Mouse (Mus musculus) c-Kit-positive CD71-positive TER-119-negative erythroid progenitor cells, embryonic 14.5 days (primary cell): ENCODE results near the gene Olfr1191-ps1.
"Not testable (repeated sequence)": the region's sequence is repeated elsewhere in the genome, so short reads cannot be mapped to it uniquely, and the experiment has no call there.

ENCODE experiments used
- DNase-seq: peaks from one replicate; pipeline ENCODE4 v3.0.0-alpha.2; 2013; ENCODE audit warnings: low read depth

The Olfr1191-ps1 gene

DNA sequence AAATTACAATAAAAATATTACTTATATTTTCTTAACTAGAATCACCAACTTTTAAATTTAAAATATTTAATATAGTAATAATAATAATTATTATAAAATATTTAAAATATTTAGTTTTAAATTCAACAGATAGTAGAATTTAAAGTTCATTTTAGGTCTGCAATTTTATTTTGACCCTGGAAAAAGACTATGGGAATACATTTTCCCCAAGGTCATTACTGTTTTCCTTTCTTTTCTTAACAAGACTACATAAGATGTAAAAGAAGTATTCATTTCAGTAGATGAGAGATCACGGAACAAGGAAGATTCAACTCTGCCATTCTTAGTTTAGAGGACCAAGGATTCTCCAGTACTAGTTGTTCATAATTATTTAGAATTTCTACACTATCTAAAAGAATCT is at the start of gene Olfr1191-ps1:
Gene Olfr1191-ps1 (plus strand): TSS at position 301 of the 400 bp plus-strand sequence.
- DNase-seq, result not testable (repeated sequence)

DNA sequence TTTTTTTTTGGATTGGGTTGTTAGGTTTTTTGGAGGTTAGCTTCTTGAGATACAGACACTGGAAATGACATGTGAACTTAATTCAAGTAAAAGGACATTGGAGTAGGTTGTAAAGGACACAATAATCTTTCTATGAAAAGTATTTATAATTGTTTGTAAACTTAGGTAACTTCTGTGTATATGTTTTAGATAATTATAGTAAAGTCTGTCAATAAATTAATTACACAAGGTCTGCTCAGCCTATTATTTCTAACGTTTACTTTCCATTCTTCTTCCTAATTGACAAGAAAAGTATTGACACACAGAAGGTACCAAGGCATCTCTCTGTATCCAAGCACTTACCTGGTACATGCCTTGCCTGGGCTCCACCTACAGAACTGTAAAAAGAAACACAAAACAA is 7.9 kb downstream of the Olfr1191-ps1 start, which contains the start of gene Olfr1192-ps1:
Gene Olfr1192-ps1 (plus strand): TSS at position 301 of the 400 bp plus-strand sequence.
- no peak for DNase-seq

DNA sequence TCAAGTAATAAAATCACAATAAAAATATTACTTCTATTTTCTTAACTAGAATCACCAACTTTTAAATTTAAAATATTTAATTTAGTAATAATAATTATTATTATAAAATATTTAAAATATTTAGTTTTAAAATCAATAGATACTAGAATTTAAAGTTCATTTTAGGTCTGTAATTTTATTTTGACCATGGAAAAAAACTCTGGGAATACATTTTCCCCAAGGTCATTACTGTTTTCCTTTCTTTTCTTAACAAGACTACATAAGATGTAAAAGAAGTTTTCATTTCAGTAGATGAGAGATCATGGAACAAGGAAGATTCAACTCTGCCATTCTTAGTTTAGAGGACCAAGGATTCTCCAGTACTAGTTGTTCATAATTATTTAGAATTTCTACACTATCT is 35.0 kb downstream of the Olfr1191-ps1 start, which contains the start of gene Olfr1193:
Gene Olfr1193 (plus strand): TSS at position 301 of the 400 bp plus-strand sequence.
- not testable (repeated sequence) for DNase-seq

- no peak for DNase-seq
Observed at GRCm38 (mm10) chr2:88689087-88689486, 48.7 kb downstream of the Olfr1191-ps1 start, which contains the start of gene Olfr1195. Olfr1195 (minus strand) TSS chr2:88689187.
